Comparison of ENCODE assay signal across 12 mouse cellular contexts in the genomic region with DNA sequence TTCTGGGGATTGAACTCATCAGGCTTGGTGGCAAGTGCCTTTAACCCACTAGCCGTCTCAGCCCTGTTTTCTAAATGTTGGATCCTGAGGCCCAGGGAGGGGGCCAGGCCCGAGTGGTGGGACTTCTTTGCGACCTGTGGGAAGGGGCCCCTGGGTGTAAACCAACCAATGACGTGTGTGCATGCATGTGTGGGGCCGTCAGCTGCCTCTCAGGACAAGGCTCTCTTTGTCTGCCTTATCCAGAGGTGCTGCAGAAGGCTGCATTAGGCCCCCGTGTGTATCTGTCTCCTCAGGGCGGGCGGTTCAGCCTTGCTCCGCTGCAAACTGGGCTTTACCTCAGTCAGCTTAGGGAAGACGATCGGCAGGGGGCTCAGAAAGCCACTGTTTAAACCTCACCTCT. TPM values are rescaled to one million over a fixed set of nuclear protein-coding genes. Genes with fewer than 3 reads are reported as not detected.
DNase-seq lines count a peak whose midpoint lies in the region; ATAC-seq and TF ChIP-seq lines count a peak whose summit lies in the region.
"Had no signal": no experiment of that assay in that cellular context is flagged by ENCODE, and none has a peak within 500 bp of the region (broad histone marks: within the 10 kb centered on the region; RNA-seq: fewer than 3 reads in every experiment).

No protein-coding gene starts in this region.

- peak overlapping the region; percentile 26; the same call in 1 of the 2 replicates for H3K4me2 ChIP-seq in heart, embryonic 12.5 days
- H3K4me2 ChIP-seq in midbrain, embryonic 12.5 days (replicated peaks): no peak overlapping the region
- no peak overlapping the region for H3K4me2 ChIP-seq in midbrain, postnatal 0 days (ENCODE audit: low read depth, low read length, poor library complexity, severe bottlenecking)
- peak overlapping the region; percentile 4; the same call in 1 of the 2 replicates for H3K4me2 ChIP-seq in intestine, embryonic 16.5 days (ENCODE audit: low read depth, low read length)
- H3K4me2 ChIP-seq in stomach, embryonic 16.5 days (ENCODE audit: low read depth, low read length): no peak overlapping the region
- H3K4me2 ChIP-seq: liver, embryonic 15.5 days had no signal

- no peak for ATAC-seq in heart, embryonic 12.5 days (ENCODE audit: insufficient number of reproducible peaks, low FRiP score)
- ATAC-seq in midbrain, embryonic 12.5 days (ENCODE audit: low FRiP score, low read depth): peak; percentile 42; the same call in 1 of the 2 replicates
- no peak for ATAC-seq in midbrain, postnatal 0 days (ENCODE audit: low FRiP score)
- peak; percentile 41 for ATAC-seq in intestine, embryonic 16.5 days
- 0 out of 2 replicates have a peak, but pooled peaks have one; percentile 16 for ATAC-seq in stomach, embryonic 16.5 days (ENCODE audit: insufficient read depth, low FRiP score)

- peak overlapping the region; percentile 8; the same call in 1 of the 2 replicates for H3K27ac ChIP-seq in heart, embryonic 12.5 days (ENCODE audit: poor library complexity, severe bottlenecking)
- peak overlapping the region; percentile 54; the same call in 1 of the 2 replicates for H3K27ac ChIP-seq in midbrain, embryonic 12.5 days (replicated peaks)
- H3K27ac ChIP-seq in midbrain, postnatal 0 days (ENCODE audit: low read depth, low read length): no peak overlapping the region
- no peak overlapping the region for H3K27ac ChIP-seq in intestine, embryonic 16.5 days (ENCODE audit: low read length)
- no peak overlapping the region for H3K27ac ChIP-seq in stomach, embryonic 16.5 days (ENCODE audit: low read length)
- no peak overlapping the region for H3K27ac ChIP-seq in layer of hippocampus, adult 2 months
- H3K27ac ChIP-seq: liver, embryonic 15.5 days had no signal

- no peak for DNase-seq in heart, adult 18-20 months
- DNase-seq in midbrain, postnatal 0 days (ENCODE audit: low spot score): no peak
- no peak for DNase-seq in layer of hippocampus, adult 2 months (ENCODE audit: low spot score in 2 of 2)
- DNase-seq in right cerebral cortex, postnatal 14 days: no peak
- DNase-seq: gastrocnemius, postnatal 25 days; kidney, postnatal 36 days had no signal

- peaks cover 16% of the 10 kb centered on the region for H3K36me3 ChIP-seq in heart, embryonic 12.5 days
- peaks cover 18% of the 10 kb centered on the region for H3K36me3 ChIP-seq in midbrain, embryonic 12.5 days
- H3K36me3 ChIP-seq in midbrain, postnatal 0 days (ENCODE audit: insufficient read depth, low read length): peaks cover 5% of the 10 kb centered on the region
- H3K36me3 ChIP-seq in intestine, embryonic 16.5 days (ENCODE audit: control insufficient read depth, insufficient read depth, low read length): peaks cover 1% of the 10 kb centered on the region; the same call in 1 of the 2 replicates
- no peaks in the 10 kb centered on the region; the same call in 1 of the 2 replicates for H3K36me3 ChIP-seq in stomach, embryonic 16.5 days (ENCODE audit: control insufficient read depth, insufficient read depth, low read length)
- H3K36me3 ChIP-seq: liver, embryonic 15.5 days had no signal

- H3K9ac ChIP-seq in heart, embryonic 12.5 days: peak overlapping the region; percentile 42; the same call in 1 of the 2 replicates
- H3K9ac ChIP-seq in midbrain, embryonic 12.5 days (replicated peaks): no peak overlapping the region
- no peak overlapping the region for H3K9ac ChIP-seq in midbrain, postnatal 0 days (replicated peaks; ENCODE audit: low read length, poor library complexity, severe bottlenecking)
- H3K9ac ChIP-seq in intestine, embryonic 16.5 days (ENCODE audit: low read depth, low read length): peak overlapping the region; percentile 36
- H3K9ac ChIP-seq in stomach, embryonic 16.5 days (ENCODE audit: low read length): 0 out of 2 replicates have a peak overlapping the region, but pooled peaks have one; percentile 17
- H3K9ac ChIP-seq: liver, embryonic 15.5 days had no signal

- 17% methylated on average over 11 of the region's 11 CpGs for WGBS in heart, embryonic 12.5 days
- WGBS in midbrain, embryonic 12.5 days: 15% methylated on average over 11 of the region's 11 CpGs
- WGBS in midbrain, postnatal 0 days: 17% methylated on average over 11 of the region's 11 CpGs
- WGBS in intestine, embryonic 16.5 days: 14% methylated on average over 11 of the region's 11 CpGs
- 16% methylated on average over 11 of the region's 11 CpGs for WGBS in stomach, embryonic 16.5 days

- H3K27me3 ChIP-seq in heart, embryonic 12.5 days (replicated peaks): no peaks in the 10 kb centered on the region
- no peaks in the 10 kb centered on the region for H3K27me3 ChIP-seq in midbrain, embryonic 12.5 days
- H3K27me3 ChIP-seq in midbrain, postnatal 0 days (ENCODE audit: insufficient read depth, low read length): no peaks in the 10 kb centered on the region
- H3K27me3 ChIP-seq in intestine, embryonic 16.5 days (replicated peaks; ENCODE audit: control insufficient read depth, insufficient read depth, low read length): no peaks in the 10 kb centered on the region
- H3K27me3 ChIP-seq in stomach, embryonic 16.5 days (ENCODE audit: control insufficient read depth, insufficient read depth, low read length): no peaks in the 10 kb centered on the region

- H3K4me3 ChIP-seq in heart, embryonic 12.5 days: no peak overlapping the region
- no peak overlapping the region for H3K4me3 ChIP-seq in midbrain, embryonic 12.5 days
- no peak overlapping the region for H3K4me3 ChIP-seq in midbrain, postnatal 0 days (ENCODE audit: low read depth, low read length)
- H3K4me3 ChIP-seq in intestine, embryonic 16.5 days (ENCODE audit: low read length): no peak overlapping the region
- no peak overlapping the region for H3K4me3 ChIP-seq in stomach, embryonic 16.5 days (replicated peaks; ENCODE audit: low read length)
- H3K4me3 ChIP-seq in layer of hippocampus, adult 2 months: no peak overlapping the region
- H3K4me3 ChIP-seq: liver, embryonic 15.5 days; megakaryocyte, embryonic 14.5 days had no signal

- no peak for TF ChIP-seq CTCF in midbrain, postnatal 0 days (IDR thresholded peaks at IDR 0.05)
- no peak for TF ChIP-seq CTCF in layer of hippocampus, adult 2 months (conservative IDR thresholded peaks at IDR 0.05)

- no peaks in the 10 kb centered on the region for H3K9me3 ChIP-seq in heart, embryonic 12.5 days (replicated peaks)
- H3K9me3 ChIP-seq in midbrain, embryonic 12.5 days: no peaks in the 10 kb centered on the region
- no peaks in the 10 kb centered on the region for H3K9me3 ChIP-seq in midbrain, postnatal 0 days (ENCODE audit: low read length)
- H3K9me3 ChIP-seq in intestine, embryonic 16.5 days (ENCODE audit: control insufficient read depth, low read length): no peaks in the 10 kb centered on the region
- no peaks in the 10 kb centered on the region for H3K9me3 ChIP-seq in stomach, embryonic 16.5 days (replicated peaks; ENCODE audit: control insufficient read depth, low read length)
- H3K9me3 ChIP-seq: liver, embryonic 15.5 days; megakaryocyte, embryonic 14.5 days had no signal

- peaks cover 20% of the 10 kb centered on the region for H3K4me1 ChIP-seq in heart, embryonic 12.5 days (replicated peaks)
- H3K4me1 ChIP-seq in midbrain, embryonic 12.5 days: peaks cover 17% of the 10 kb centered on the region
- H3K4me1 ChIP-seq in midbrain, postnatal 0 days (ENCODE audit: insufficient read depth, low read length): no peaks in the 10 kb centered on the region
- H3K4me1 ChIP-seq in intestine, embryonic 16.5 days (ENCODE audit: control insufficient read depth, insufficient read depth, low read length): peaks cover 12% of the 10 kb centered on the region; the same call in 1 of the 2 replicates
- H3K4me1 ChIP-seq in stomach, embryonic 16.5 days (ENCODE audit: control insufficient read depth, insufficient read depth, low read length): peaks cover 5% of the 10 kb centered on the region; the same call in 1 of the 2 replicates
- H3K4me1 ChIP-seq: liver, embryonic 15.5 days had no signal

RNA-seq across cellular contexts. Expression of a gene that starts 28.9 kb away (rescaled TPM):
- polyA plus RNA-seq in heart, embryonic 12.5 days (2016; fragmentation: Nextera tagmentation; extraction: Ambion mirVana): 11.1 and 11.2 TPM in 2 replicates
- total RNA-seq in heart, adult 18-20 months (2021): 1 to 10 TPM in 1 of 2 experiments, under 1 TPM in 1; 0.40 to 1.3 TPM
- polyA plus RNA-seq in midbrain, embryonic 12.5 days (2016; fragmentation: Nextera tagmentation; extraction: Ambion mirVana): 7.6 and 11.7 TPM in 2 replicates
- 19.2 and 21.4 TPM in 2 replicates for total RNA-seq in midbrain, postnatal 0 days (2014; rRNA removed)
- 1.3 and 1.6 TPM in 2 replicates for polyA plus RNA-seq in midbrain, postnatal 0 days (2015; fragmentation: Nextera tagmentation; extraction: Ambion mirVana)
- polyA plus RNA-seq in intestine, embryonic 16.5 days (2015; fragmentation: Nextera tagmentation; extraction: Ambion mirVana): 6.5 and 8.8 TPM in 2 replicates
- polyA plus RNA-seq in stomach, embryonic 16.5 days (2015; fragmentation: Nextera tagmentation; extraction: Ambion mirVana): 10.4 and 11.2 TPM in 2 replicates
- under 1 TPM; 0.49 to 0.83 TPM for total RNA-seq in layer of hippocampus, adult 2 months (2021)

Comparison
In these comparisons a context has a peak if more than half of its experiments do, and no peak if none do; other contexts are left out.
1. ATAC-seq: peak in midbrain, embryonic 12.5 days (single experiment), intestine, embryonic 16.5 days (single experiment) and stomach, embryonic 16.5 days (single experiment); none in heart, embryonic 12.5 days (single experiment) and midbrain, postnatal 0 days (single experiment).
2. H3K27ac ChIP-seq: peak in heart, embryonic 12.5 days (single experiment) and midbrain, embryonic 12.5 days (single experiment); none in midbrain, postnatal 0 days (single experiment), intestine, embryonic 16.5 days (single experiment), stomach, embryonic 16.5 days (single experiment) and layer of hippocampus, adult 2 months (single experiment).
3. H3K4me2 ChIP-seq: peak in heart, embryonic 12.5 days (single experiment) and intestine, embryonic 16.5 days (single experiment); none in midbrain, embryonic 12.5 days (single experiment), midbrain, postnatal 0 days (single experiment) and stomach, embryonic 16.5 days (single experiment).
4. H3K9ac ChIP-seq: peak in heart, embryonic 12.5 days (single experiment), intestine, embryonic 16.5 days (single experiment) and stomach, embryonic 16.5 days (single experiment); none in midbrain, embryonic 12.5 days (single experiment) and midbrain, postnatal 0 days (single experiment).